In genomic region chr15:75154940-75155339, GRCm38 (mm10) we compare ENCODE assay signal across 25 mouse cellular contexts. TPM values are rescaled to one million over a fixed set of nuclear protein-coding genes. Genes with fewer than 3 reads are reported as not detected.
DNase-seq lines count a peak whose midpoint lies in the region; ATAC-seq lines count a peak whose summit lies in the region.
"Had no signal": no experiment of that assay in that cellular context is flagged by ENCODE, and none has a peak within 500 bp of the region (broad histone marks: within the 10 kb centered on the region; RNA-seq: fewer than 3 reads in every experiment).

Gene Ly6g (plus strand): TSS chr15:75155240.

- ATAC-seq in erythroblast, adult 5-6 weeks (replicated peaks; ENCODE audit: low FRiP score, poor library complexity, severe bottlenecking) = no peak
- no peak; a peak in 1 of 4 replicates for ATAC-seq in hematopoietic stem cell, adult 5-6 weeks (replicated peaks in 1 of 2; ENCODE audit: insufficient read depth in 1 of 2, low FRiP score in 2 of 2, low TSS enrichment in 1 of 2, low read depth in 1 of 2, poor library complexity in 2 of 2, severe bottlenecking in 2 of 2)
- ATAC-seq in neutrophil, adult 5-6 weeks (ENCODE audit: extremely low read depth, insufficient number of reproducible peaks, low FRiP score, poor library complexity, severe bottlenecking) = no peak
- ATAC-seq: CD4-positive, CD25-positive, alpha-beta regulatory T cell, adult 4 months; forebrain, embryonic 13.5 days; forebrain, embryonic 15.5 days; forebrain, postnatal 0 days had no signal

- DNase-seq in MN1 (ENCODE audit: low spot score) = peak; percentile 4
- no peak for DNase-seq in gastrocnemius, postnatal 36 days
- no peak for DNase-seq in adrenal gland, postnatal 36 days
- DNase-seq in urinary bladder, postnatal 14 days (ENCODE audit: low spot score) = no peak
- DNase-seq in thymus, postnatal 14 days = no peak
- DNase-seq: adrenal gland, adult 2 months; adrenal gland, postnatal 10 days; adrenal gland, postnatal 25 days; B cell, adult 2 months; cerebellum, adult 11 months; cerebellum, adult 18-20 months; cerebellum, adult 8-10 months; cerebellum, adult 9-11 months; cerebellum, postnatal 14 days; cerebellum, postnatal 36 days; embryo, embryonic 11 days; forebrain, postnatal 0 days had no signal

- intact Hi-C loops in gastrocnemius, postnatal 36 days (cut with DNase I) = no loop called here

RNA-seq across cellular contexts. Expression of gene Ly6g, which starts in this region (rescaled TPM):
- 57.5 and 114 TPM in 2 replicates for total RNA-seq in erythroblast, adult 5-6 weeks (2015; ENCODE audit: low replicate concordance)
- total RNA-seq in erythroblast, adult 5-6 weeks (2017; ENCODE audit: low replicate concordance) = 9.2 and 24.2 TPM in 2 replicates
- total RNA-seq in hematopoietic stem cell, adult 5-6 weeks (2017) = 13.8 and 35.6 TPM in 2 replicates
- 22.2 and 28.1 TPM in 2 replicates for total RNA-seq in neutrophil, adult 5-6 weeks (2017)
- total RNA-seq in gastrocnemius, postnatal 36 days (2021) = not detected
- total RNA-seq in adrenal gland, postnatal 36 days (2021) = not detected
- total RNA-seq: adrenal gland, adult 2 months; adrenal gland, postnatal 25 days; common myeloid progenitor, adult 5-6 weeks; forebrain, postnatal 0 days; G1E had no signal

Comparison
In these comparisons a context has a peak if more than half of its experiments do, and no peak if none do; other contexts are left out.
1. RNA of gene Ly6g (total RNA-seq): 9.2 to 114 TPM in erythroblast, adult 5-6 weeks, 22.2 to 28.1 TPM in neutrophil, adult 5-6 weeks and 13.8 to 35.6 TPM in hematopoietic stem cell, adult 5-6 weeks; not detected in gastrocnemius, postnatal 36 days and not detected in adrenal gland, postnatal 36 days; every median in the first group is over 10 times any median in the second.